Mouse (Mus musculus) myocyte (in vitro differentiated cells): Measurements from ENCODE around the gene Fgf11. TPM values are rescaled to one million over a fixed set of nuclear protein-coding genes. Genes with fewer than 3 reads are reported as not detected.

ENCODE experiments used
- H3K27me3 ChIP-seq: one replicate; pipeline ENCODE4 v1.6.1; 2011; ENCODE audit not compliant: control insufficient read depth, insufficient read depth, insufficient read length
- H3K36me3 ChIP-seq: one replicate; pipeline ENCODE4 v1.6.1; 2011; ENCODE audit not compliant: control insufficient read depth, insufficient read depth
- H3K4me2 ChIP-seq: one replicate; pipeline ENCODE4 v1.6.1; 2011; ENCODE audit warnings: low read depth, control low read depth
- H3K4me3 ChIP-seq: one replicate; pipeline ENCODE4 v1.5.1; 2011; ENCODE audit warnings: mild to moderate bottlenecking, control low read depth, moderate library complexity
- H3K79me2 ChIP-seq: one replicate; pipeline ENCODE4 v1.6.1; 2011; ENCODE audit not compliant: control insufficient read depth, insufficient read depth
- H3ac ChIP-seq: one replicate; pipeline ENCODE4 v1.6.1; 2011; ENCODE audit not compliant: control insufficient read depth, insufficient read length
- CEBPB ChIP-seq: IDR thresholded peaks from 2 replicates; pipeline ENCODE4 v1.6.1; 2011; ENCODE audit warnings: mild to moderate bottlenecking, moderate library complexity; ENCODE audit not compliant: poor library complexity, insufficient read depth, severe bottlenecking
- E2F4 ChIP-seq: IDR thresholded peaks from one replicate; pipeline ENCODE4 v1.6.1; 2011; ENCODE audit warnings: mild to moderate bottlenecking, control low read depth, moderate library complexity; ENCODE audit not compliant: insufficient read depth
- MAX ChIP-seq: IDR thresholded peaks from one replicate; pipeline ENCODE4 v1.6.1; 2011; ENCODE audit warnings: low read depth, mild to moderate bottlenecking, control low read depth
- MYOD1 ChIP-seq, 3 experiments: IDR thresholded peaks; one replicate each; pipeline ENCODE4 v1.6.1; 2011; ENCODE audit warnings: control low read depth in 2 of 3, low read depth in 2 of 3, mild to moderate bottlenecking in 2 of 3, moderate library complexity in 1 of 3; ENCODE audit not compliant: insufficient read length in 2 of 3, control insufficient read depth in 1 of 3
- MYOG ChIP-seq, 3 experiments: IDR thresholded peaks; one replicate each; pipeline ENCODE4 v1.6.1; 2011; ENCODE audit warnings: control low read depth in 2 of 3, low read depth in 2 of 3, mild to moderate bottlenecking in 2 of 3; ENCODE audit not compliant: insufficient read length in 2 of 3, control insufficient read depth in 1 of 3, insufficient read depth in 1 of 3
- POLR2A ChIP-seq: IDR thresholded peaks from one replicate; pipeline ENCODE4 v1.6.1; 2011; ENCODE audit warnings: low read depth, mild to moderate bottlenecking, control low read depth, moderate library complexity; ENCODE audit not compliant: insufficient read length
- POLR2AphosphoS2 ChIP-seq: IDR thresholded peaks from one replicate; pipeline ENCODE4 v1.6.1; 2011; ENCODE audit warnings: low read depth, control low read depth; ENCODE audit not compliant: insufficient read length
- REST ChIP-seq: IDR thresholded peaks from one replicate; pipeline ENCODE4 v1.6.1; 2011; ENCODE audit warnings: mild to moderate bottlenecking, control low read depth, moderate library complexity; ENCODE audit not compliant: insufficient read depth, insufficient read length
- SRF ChIP-seq: IDR thresholded peaks from one replicate; pipeline ENCODE4 v1.6.1; 2011; ENCODE audit warnings: low read depth; ENCODE audit not compliant: control insufficient read depth, insufficient read length
- TCF12 ChIP-seq: IDR thresholded peaks from one replicate; pipeline ENCODE4 v1.6.1; 2011; ENCODE audit warnings: mild to moderate bottlenecking, control low read depth; ENCODE audit not compliant: poor library complexity, insufficient read depth, severe bottlenecking
- TCF3 ChIP-seq: IDR thresholded peaks from one replicate; pipeline ENCODE4 v1.6.1; 2011; ENCODE audit warnings: low read depth, control low read depth; ENCODE audit not compliant: insufficient read length
- USF1 ChIP-seq: IDR thresholded peaks from one replicate; pipeline ENCODE4 v1.6.1; 2011; ENCODE audit warnings: low read depth, mild to moderate bottlenecking, control low read depth, moderate library complexity
- polyA plus RNA-seq: library from polyadenylated mRNA; unstranded; fragments of >200 nt; fragmentation: generic; extraction: Trizol; gene quantifications from one replicate; pipeline ENCODE4 v1.2.1, GENCODE M21; 2012; ENCODE audit warnings: missing spikeins

Gene Fgf11
- polyA plus RNA-seq, 1 experiment, result 17.5 TPM

DNA sequence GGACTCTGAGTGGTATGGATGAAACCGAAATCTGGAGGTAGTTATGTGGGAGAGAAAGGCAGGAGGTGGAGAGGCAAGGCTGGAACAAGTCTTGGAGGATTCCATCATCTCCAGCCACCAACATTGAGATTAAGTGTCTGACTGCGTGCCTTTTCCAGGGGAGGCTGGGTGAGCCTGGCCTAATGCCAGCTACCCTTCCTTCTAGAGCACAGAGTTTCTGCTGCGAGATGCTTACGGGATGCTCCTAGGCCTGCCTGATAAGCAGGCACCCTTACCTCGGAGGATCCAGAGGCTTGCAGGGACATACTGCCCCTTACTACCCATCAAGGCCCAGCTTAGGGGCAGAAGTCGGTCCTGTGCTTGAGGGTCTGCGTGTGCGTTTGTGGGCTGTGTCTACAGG lies 31.9 kb upstream of the Fgf11 start:
- Histone ChIP-seq H3ac (no peak overlapping the region), H3K79me2 (no peaks in the 10 kb centered on the region), H3K4me3 (no peak overlapping the region), H3K4me2 (no peak overlapping the region), H3K27me3 (no peaks in the 10 kb centered on the region), H3K36me3 (no peaks in the 10 kb centered on the region)
- TF ChIP-seq MYOD1 (IDR thresholded peaks at IDR 0.05; ENCODE audit: control insufficient read depth in 1 of 3, insufficient read length in 2 of 3, low read depth in 2 of 3) (no peak), CEBPB (no peak), TCF12 (no peak), REST (no peak), TCF3 (no peak), USF1 (no peak), MYOG (IDR thresholded peaks at IDR 0.05; ENCODE audit: control insufficient read depth in 1 of 3, insufficient read depth in 1 of 3, insufficient read length in 2 of 3, low read depth in 2 of 3) (no peak), E2F4 (no peak), SRF (no peak)

DNA sequence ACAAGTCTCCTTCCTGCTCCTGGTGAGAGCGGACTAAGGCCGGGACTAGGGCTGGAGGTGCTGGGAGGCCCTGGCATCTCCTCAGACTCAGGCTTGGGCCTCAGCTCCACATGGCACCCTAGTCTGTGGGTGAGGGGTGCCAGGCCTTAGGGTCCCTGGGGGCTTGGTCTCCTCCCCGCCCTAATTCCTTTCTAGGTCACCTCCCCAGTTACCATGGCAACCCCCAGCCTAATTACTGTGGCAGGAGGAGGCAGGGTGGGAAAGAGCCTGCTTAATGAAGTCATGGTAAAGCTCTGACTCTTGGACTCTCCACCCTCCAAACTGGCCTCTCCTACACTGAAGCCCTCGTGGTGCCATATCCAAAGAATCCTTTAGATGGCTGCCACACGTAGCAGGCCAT lies 27.2 kb upstream of the Fgf11 start:
- H3K36me3 ChIP-seq, result no peaks in the 10 kb centered on the region
- no peak overlapping the region for H3ac ChIP-seq
- H3K27me3 ChIP-seq, result no peaks in the 10 kb centered on the region
- no peak overlapping the region for H3K4me3 ChIP-seq
- H3K4me2 ChIP-seq, result no peak overlapping the region
- H3K79me2 ChIP-seq, result no peaks in the 10 kb centered on the region
- TF ChIP-seq TCF12 (no peak), E2F4 (no peak), USF1 (no peak), REST (no peak), MAX (no peak), POLR2AphosphoS2 (no peak), MYOG (IDR thresholded peaks at IDR 0.05; ENCODE audit: control insufficient read depth in 1 of 3, insufficient read depth in 1 of 3, insufficient read length in 2 of 3, low read depth in 2 of 3) (no peak), SRF (no peak), CEBPB (no peak), MYOD1 (IDR thresholded peaks at IDR 0.05; ENCODE audit: control insufficient read depth in 1 of 3, insufficient read length in 2 of 3, low read depth in 2 of 3) (no peak), POLR2A (no peak), TCF3 (no peak)

DNA sequence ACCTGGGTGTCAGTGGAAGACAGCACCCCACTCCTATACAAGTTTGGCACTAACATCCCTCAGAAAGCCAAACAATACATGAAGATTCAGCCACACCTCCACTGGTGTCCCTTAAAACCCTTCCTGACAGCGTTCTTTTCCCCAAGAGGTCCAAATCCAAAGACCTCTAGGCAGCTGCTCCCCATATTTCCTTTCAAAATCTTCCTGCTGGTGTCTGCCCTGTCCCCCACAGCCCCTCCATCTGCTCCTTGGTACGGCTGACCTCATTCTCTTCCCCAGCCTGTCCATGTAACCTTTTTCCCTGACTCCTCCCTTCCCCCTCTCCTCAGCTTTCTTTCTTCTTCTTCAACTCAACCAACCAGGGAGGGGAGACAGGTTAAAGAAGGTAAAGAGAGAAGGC lies 21.8 kb upstream of the Fgf11 start:
- H3K4me3 ChIP-seq, result no peak overlapping the region
- no peak for TF ChIP-seq POLR2A
- TF ChIP-seq CEBPB, result no peak
- no peak for TF ChIP-seq TCF3
- no peak for TF ChIP-seq TCF12
- no peak for TF ChIP-seq POLR2AphosphoS2
- no peak for TF ChIP-seq USF1
- no peak for TF ChIP-seq MYOD1 (IDR thresholded peaks at IDR 0.05; ENCODE audit: control insufficient read depth in 1 of 3, insufficient read length in 2 of 3, low read depth in 2 of 3)
- H3K27me3 ChIP-seq, result no peaks in the 10 kb centered on the region
- no peaks in the 10 kb centered on the region for H3K79me2 ChIP-seq
- H3K4me2 ChIP-seq, result no peak overlapping the region
- H3K36me3 ChIP-seq, result no peaks in the 10 kb centered on the region
- no peak overlapping the region for H3ac ChIP-seq

DNA sequence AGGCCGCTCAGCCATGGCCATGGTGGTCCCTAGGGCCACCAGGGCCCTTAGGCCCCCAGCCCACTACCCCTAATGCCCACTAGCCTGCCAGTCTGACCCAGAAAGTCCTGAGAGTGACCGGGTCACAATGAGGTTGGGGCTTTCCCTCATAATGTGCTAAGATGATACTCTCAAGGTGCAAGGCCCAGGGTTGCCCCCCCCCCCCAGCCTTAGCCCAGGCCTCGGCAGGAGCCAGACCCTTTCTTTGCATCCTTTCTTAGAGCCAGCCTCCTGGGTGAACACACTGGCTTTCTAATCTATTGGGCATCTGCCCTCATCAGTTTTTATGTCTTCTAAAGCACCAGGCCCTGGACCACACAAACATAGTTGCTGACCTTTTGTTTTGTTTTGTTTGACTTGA lies 20.4 kb upstream of the Fgf11 start, which contains the start of gene Spem1:
Gene Spem1 (minus strand): TSS at position 101 of the 400 bp plus-strand sequence.
- Histone ChIP-seq H3K4me2 (no peak within 1 kb of the TSS), H3K36me3 (no peaks in the 10 kb centered on the region), H3K4me3 (no peak within 1 kb of the TSS), H3K79me2 (no peaks in the 10 kb centered on the region), H3K27me3 (no peaks in the 10 kb centered on the region), H3ac (no peak within 1 kb of the TSS)
- TF ChIP-seq E2F4, result no peak
- no peak for TF ChIP-seq CEBPB
- TF ChIP-seq MYOG (IDR thresholded peaks at IDR 0.05; ENCODE audit: control insufficient read depth in 1 of 3, insufficient read depth in 1 of 3, insufficient read length in 2 of 3, low read depth in 2 of 3), result no peak
- TF ChIP-seq USF1, result no peak
- TF ChIP-seq TCF3, result no peak
- no peak for TF ChIP-seq REST
- TF ChIP-seq MYOD1 (IDR thresholded peaks at IDR 0.05; ENCODE audit: control insufficient read depth in 1 of 3, insufficient read length in 2 of 3, low read depth in 2 of 3), result no peak
- no peak for TF ChIP-seq SRF
- no peak for TF ChIP-seq TCF12
- no peak for TF ChIP-seq POLR2A
- no peak for TF ChIP-seq MAX
- no peak for TF ChIP-seq POLR2AphosphoS2

DNA sequence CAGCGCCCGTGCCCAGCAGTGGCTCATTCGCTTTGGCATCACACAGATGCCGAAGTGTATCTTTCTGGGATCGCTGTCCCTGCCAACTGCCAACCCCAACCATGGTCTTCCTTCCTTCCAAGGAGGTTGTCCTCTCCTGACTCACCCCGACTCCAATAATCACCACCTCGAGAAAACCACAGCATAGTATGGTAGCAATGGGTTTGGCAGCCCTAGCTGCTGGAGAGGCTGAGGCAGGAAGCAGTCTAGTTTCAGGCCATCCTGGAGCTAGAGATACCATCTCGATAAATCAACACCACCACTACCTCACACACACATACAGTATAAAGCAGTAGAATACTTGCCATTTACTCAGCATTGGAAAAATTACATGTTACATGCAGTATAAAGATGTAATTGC lies 17.2 kb upstream of the Fgf11 start:
- no peaks in the 10 kb centered on the region for H3K27me3 ChIP-seq
- no peak overlapping the region for H3K4me2 ChIP-seq
- no peak for TF ChIP-seq TCF12
- TF ChIP-seq POLR2AphosphoS2, result no peak
- no peak for TF ChIP-seq MYOG (IDR thresholded peaks at IDR 0.05; ENCODE audit: control insufficient read depth in 1 of 3, insufficient read depth in 1 of 3, insufficient read length in 2 of 3, low read depth in 2 of 3)
- no peak for TF ChIP-seq TCF3
- no peak for TF ChIP-seq MAX
- no peak for TF ChIP-seq POLR2A
- no peak for TF ChIP-seq SRF
- no peak for TF ChIP-seq USF1
- TF ChIP-seq CEBPB, result no peak
- TF ChIP-seq MYOD1 (IDR thresholded peaks at IDR 0.05; ENCODE audit: control insufficient read depth in 1 of 3, insufficient read length in 2 of 3, low read depth in 2 of 3), result no peak
- no peak for TF ChIP-seq E2F4
- no peaks in the 10 kb centered on the region for H3K79me2 ChIP-seq
- H3ac ChIP-seq, result no peak overlapping the region
- H3K36me3 ChIP-seq, result no peaks in the 10 kb centered on the region
- H3K4me3 ChIP-seq, result no peak overlapping the region
